In genomic region chr7:19939555-19940235, GRCm38 (mm10) we compare ENCODE assay signal across 8 mouse cellular contexts. TPM values are rescaled to one million over a fixed set of nuclear protein-coding genes. Genes with fewer than 3 reads are reported as not detected.
DNase-seq lines count a peak whose midpoint lies in the region; ATAC-seq lines count a peak whose summit lies in the region.

No protein-coding gene starts in this region.

- intact Hi-C loops in heart, postnatal 25 days (cut with DNase I), result loop anchor here (2.0 kb wide), 1 partner anchor 19 kb away; the partner anchor contains the start of gene Pvr

- H3K9ac ChIP-seq in hindbrain, embryonic 16.5 days (ENCODE audit: low read depth, low read length), result no peak overlapping the region
- no peak overlapping the region for H3K9ac ChIP-seq in hindbrain, embryonic 11.5 days (ENCODE audit: low read depth, low read length)

- H3K9me3 ChIP-seq in hindbrain, embryonic 16.5 days (ENCODE audit: control insufficient read depth, low read length), result no peaks in the 10 kb centered on the region
- H3K9me3 ChIP-seq in hindbrain, embryonic 11.5 days (ENCODE audit: control insufficient read depth, low read length), result no peaks in the 10 kb centered on the region

- H3K36me3 ChIP-seq in hindbrain, embryonic 16.5 days (ENCODE audit: control insufficient read depth, insufficient read depth, low read length), result no peaks in the 10 kb centered on the region
- no peaks in the 10 kb centered on the region for H3K36me3 ChIP-seq in hindbrain, embryonic 11.5 days (ENCODE audit: control insufficient read depth, insufficient read depth, low read length)

- H3K27me3 ChIP-seq in hindbrain, embryonic 16.5 days (replicated peaks; ENCODE audit: control insufficient read depth, insufficient read depth, low read length), result no peaks in the 10 kb centered on the region
- H3K27me3 ChIP-seq in hindbrain, embryonic 11.5 days (ENCODE audit: control insufficient read depth, insufficient read depth, low read length), result no peaks in the 10 kb centered on the region

- DNase-seq in hindbrain, embryonic 11.5 days (ENCODE audit: low spot score), result no peak
- peak; percentile 86 for DNase-seq in heart, postnatal 25 days (ENCODE audit: low spot score)
- peak; percentile 38 to 51 for DNase-seq in layer of hippocampus, postnatal 36 days
- peak; percentile 77 for DNase-seq in thymus, postnatal 0 days (ENCODE audit: low spot score)
- DNase-seq in retina, postnatal 1 day, result no peak

- 53% methylated on average over 11 of the region's 12 CpGs for WGBS in hindbrain, embryonic 16.5 days
- WGBS in hindbrain, embryonic 11.5 days, result 64% methylated on average over 11 of the region's 12 CpGs

- ATAC-seq in hindbrain, embryonic 16.5 days, result 0 out of 2 replicates have a peak, but pooled peaks have one; percentile 42
- no peak for ATAC-seq in hindbrain, embryonic 11.5 days (ENCODE audit: low FRiP score)
- ATAC-seq in common myeloid progenitor, adult 5-6 weeks (replicated peaks; ENCODE audit: low read depth, poor library complexity, severe bottlenecking), result peak; percentile 71
- ATAC-seq in megakaryocyte, adult 5-6 weeks (ENCODE audit: poor library complexity, severe bottlenecking), result peak; percentile 76

- H3K4me2 ChIP-seq in hindbrain, embryonic 16.5 days (ENCODE audit: low read length), result no peak overlapping the region
- no peak overlapping the region for H3K4me2 ChIP-seq in hindbrain, embryonic 11.5 days (replicated peaks; ENCODE audit: low read depth, low read length)

- no peaks in the 10 kb centered on the region for H3K4me1 ChIP-seq in hindbrain, embryonic 16.5 days (ENCODE audit: control insufficient read depth, insufficient read depth, low read depth, low read length)
- H3K4me1 ChIP-seq in hindbrain, embryonic 11.5 days (replicated peaks; ENCODE audit: control insufficient read depth, insufficient read depth, low read length), result no peaks in the 10 kb centered on the region

- no peak overlapping the region for H3K27ac ChIP-seq in hindbrain, embryonic 16.5 days (ENCODE audit: low read depth, low read length)
- no peak overlapping the region for H3K27ac ChIP-seq in hindbrain, embryonic 11.5 days (ENCODE audit: low read depth, low read length)

- no peak overlapping the region for H3K4me3 ChIP-seq in hindbrain, embryonic 16.5 days (ENCODE audit: low read length)
- no peak overlapping the region for H3K4me3 ChIP-seq in hindbrain, embryonic 11.5 days (ENCODE audit: low read depth, low read length)

RNA-seq across cellular contexts. Expression of gene Igsf23, which starts 10.9 kb away (rescaled TPM):
- not detected in 2 replicates for polyA plus RNA-seq in hindbrain, embryonic 16.5 days (2015; fragmentation: Nextera tagmentation; extraction: Ambion mirVana)
- polyA plus RNA-seq in hindbrain, embryonic 11.5 days (2014; fragmentation: Nextera tagmentation; extraction: Ambion mirVana), result 0.15 TPM in 1 of 2 replicates, not detected in the other
- total RNA-seq in common myeloid progenitor, adult 5-6 weeks (2017), result 0.29 and 0.46 TPM in 2 replicates
- 1 to 10 TPM; 1.8 to 2.8 TPM for total RNA-seq in heart, postnatal 25 days (2021)
- total RNA-seq in layer of hippocampus, postnatal 36 days (2021), result not detected
- 0.31 TPM in 1 of 2 replicates, not detected in the other for total RNA-seq in megakaryocyte, adult 5-6 weeks (2015)
- total RNA-seq in megakaryocyte, adult 5-6 weeks (2017), result 0.11 TPM in 1 of 2 replicates, not detected in the other
- 14.8 and 15.5 TPM in 2 replicates for polyA plus RNA-seq in thymus, postnatal 0 days (2015; fragmentation: Nextera tagmentation; extraction: Ambion mirVana)

RNA-seq across cellular contexts. Expression of gene Pvr, which starts 18.7 kb away (rescaled TPM):
- 9.6 and 10.8 TPM in 2 replicates for polyA plus RNA-seq in hindbrain, embryonic 16.5 days (2015; fragmentation: Nextera tagmentation; extraction: Ambion mirVana)
- polyA plus RNA-seq in hindbrain, embryonic 11.5 days (2014; fragmentation: Nextera tagmentation; extraction: Ambion mirVana), result 2.8 and 3.1 TPM in 2 replicates
- 7.7 and 9.7 TPM in 2 replicates for total RNA-seq in common myeloid progenitor, adult 5-6 weeks (2017)
- 10 to 100 TPM; 19.3 to 20.1 TPM for total RNA-seq in heart, postnatal 25 days (2021)
- total RNA-seq in layer of hippocampus, postnatal 36 days (2021), result 10 to 100 TPM; 11.5 to 14.9 TPM
- 7.8 TPM in 2 replicates for total RNA-seq in megakaryocyte, adult 5-6 weeks (2015)
- total RNA-seq in megakaryocyte, adult 5-6 weeks (2017), result 7.6 TPM in 2 replicates
- 33.7 and 52.4 TPM in 2 replicates for polyA plus RNA-seq in thymus, postnatal 0 days (2015; fragmentation: Nextera tagmentation; extraction: Ambion mirVana)

RNA-seq across cellular contexts. Expression of gene Ceacam20, which starts 25.5 kb away (rescaled TPM):
- polyA plus RNA-seq in hindbrain, embryonic 16.5 days (2015; fragmentation: Nextera tagmentation; extraction: Ambion mirVana), result not detected in 2 replicates
- not detected in 2 replicates for polyA plus RNA-seq in hindbrain, embryonic 11.5 days (2014; fragmentation: Nextera tagmentation; extraction: Ambion mirVana)
- total RNA-seq in common myeloid progenitor, adult 5-6 weeks (2017), result not detected in 2 replicates
- total RNA-seq in heart, postnatal 25 days (2021), result not detected
- not detected for total RNA-seq in layer of hippocampus, postnatal 36 days (2021)
- not detected in 2 replicates for total RNA-seq in megakaryocyte, adult 5-6 weeks (2015)
- not detected in 2 replicates for total RNA-seq in megakaryocyte, adult 5-6 weeks (2017)
- 0.06 TPM in 1 of 2 replicates, not detected in the other for polyA plus RNA-seq in thymus, postnatal 0 days (2015; fragmentation: Nextera tagmentation; extraction: Ambion mirVana)

RNA-seq across cellular contexts. Expression of gene Nlrp9b, which starts 51.6 kb away (rescaled TPM):
- not detected in 2 replicates for polyA plus RNA-seq in hindbrain, embryonic 16.5 days (2015; fragmentation: Nextera tagmentation; extraction: Ambion mirVana)
- not detected in 2 replicates for polyA plus RNA-seq in hindbrain, embryonic 11.5 days (2014; fragmentation: Nextera tagmentation; extraction: Ambion mirVana)
- not detected in 2 replicates for total RNA-seq in common myeloid progenitor, adult 5-6 weeks (2017)
- total RNA-seq in heart, postnatal 25 days (2021), result not detected
- not detected for total RNA-seq in layer of hippocampus, postnatal 36 days (2021)
- total RNA-seq in megakaryocyte, adult 5-6 weeks (2015), result not detected in 2 replicates
- total RNA-seq in megakaryocyte, adult 5-6 weeks (2017), result not detected in 2 replicates
- not detected in 2 replicates for polyA plus RNA-seq in thymus, postnatal 0 days (2015; fragmentation: Nextera tagmentation; extraction: Ambion mirVana)

RNA-seq across cellular contexts. Expression of gene Ceacam19, which starts 51.9 kb away (rescaled TPM):
- polyA plus RNA-seq in hindbrain, embryonic 16.5 days (2015; fragmentation: Nextera tagmentation; extraction: Ambion mirVana), result not detected in 2 replicates
- not detected in 2 replicates for polyA plus RNA-seq in hindbrain, embryonic 11.5 days (2014; fragmentation: Nextera tagmentation; extraction: Ambion mirVana)
- not detected in 2 replicates for total RNA-seq in common myeloid progenitor, adult 5-6 weeks (2017)
- total RNA-seq in heart, postnatal 25 days (2021), result not detected
- total RNA-seq in layer of hippocampus, postnatal 36 days (2021), result not detected
- total RNA-seq in megakaryocyte, adult 5-6 weeks (2015), result 1.2 and 1.3 TPM in 2 replicates
- 1.6 and 2.4 TPM in 2 replicates for total RNA-seq in megakaryocyte, adult 5-6 weeks (2017)
- 0.10 and 0.14 TPM in 2 replicates for polyA plus RNA-seq in thymus, postnatal 0 days (2015; fragmentation: Nextera tagmentation; extraction: Ambion mirVana)

Comparison
In these comparisons a context has a peak if more than half of its experiments do, and no peak if none do; other contexts are left out.
1. DNase-seq: peak in heart, postnatal 25 days (single experiment), layer of hippocampus, postnatal 36 days (2 of 2) and thymus, postnatal 0 days (single experiment); none in hindbrain, embryonic 11.5 days (single experiment) and retina, postnatal 1 day (single experiment).